Mouse (Mus musculus): ENCODE data around the gene Lamb2. TPM values are rescaled to one million over a fixed set of nuclear protein-coding genes. Genes with fewer than 3 reads are reported as not detected.

Gene Lamb2
- total and polyA plus RNA-seq, 3 experiments: 0.58 to 0.84 TPM; not detected in 1

GRCm38 (mm10) chr9:108439176-108439575 lies 40.4 kb upstream of the Lamb2 start:
- Histone ChIP-seq H3K79me2 (ENCODE audit: control insufficient read depth, insufficient read depth, low read length, poor library complexity) (no peaks in the 10 kb centered on the region), H3K4me1 (ENCODE audit: control insufficient read depth in 1 of 2, insufficient read depth in 2 of 2, low read length in 2 of 2) (peaks cover 3 to 4% of the 10 kb centered on the region in 2 experiments), H3K9ac (ENCODE audit: control insufficient read depth, low read depth, low read length, poor library complexity, severe bottlenecking) (no peak overlapping the region), H3K27me3 (ENCODE audit: control insufficient read depth in 1 of 2, insufficient read depth in 2 of 2, low read length in 2 of 2) (peaks cover 8% of the 10 kb centered on the region in 2 experiments), H3K4me3 (ENCODE audit: control insufficient read depth in 1 of 2, insufficient read depth in 1 of 2, low read depth in 2 of 2, low read length in 2 of 2) (no peak overlapping the region), H3K36me3 (ENCODE audit: control insufficient read depth in 1 of 2, insufficient read depth in 2 of 2, low read length in 2 of 2) (peaks cover 0 to 4% of the 10 kb centered on the region in 2 experiments; a peak in 2 of 4 replicates), H3K9me3 (replicated peaks; ENCODE audit: insufficient read depth, low read length) (no peaks in the 10 kb centered on the region), H3K27ac (ENCODE audit: control insufficient read depth, low read depth, low read length) (no peak overlapping the region)
- no peak for DNase-seq (ENCODE audit: low read depth, low spot score)
- TF ChIP-seq MAZ (IDR thresholded peaks at IDR 0.05; ENCODE audit: low read depth, low read length) (no peak), SIN3A (IDR thresholded peaks at IDR 0.05; ENCODE audit: low read length) (no peak), ZC3H11A (IDR thresholded peaks at IDR 0.05; ENCODE audit: low read depth, low read length) (no peak), TBP (IDR thresholded peaks at IDR 0.05; ENCODE audit: low read depth, low read length) (no peak), MEF2A (IDR thresholded peaks at IDR 0.05; ENCODE audit: extremely low read depth, insufficient replicate concordance, low read depth, low read length, poor library complexity, severe bottlenecking) (no peak), ELF1 (IDR thresholded peaks at IDR 0.05; ENCODE audit: low read depth, low read length) (no peak), ZKSCAN1 (IDR thresholded peaks at IDR 0.05; ENCODE audit: low read depth, low read length) (no peak), CHD2 (IDR thresholded peaks at IDR 0.05; ENCODE audit: low read length) (no peak), POLR2AphosphoS2 (IDR thresholded peaks at IDR 0.05; ENCODE audit: low read length) (no peak), MYC (IDR thresholded peaks at IDR 0.05; ENCODE audit: low read depth, low read length) (no peak), EP300 (IDR thresholded peaks at IDR 0.05; ENCODE audit: low read depth in 1 of 2, low read length in 2 of 2) (no peak), MYB (IDR thresholded peaks at IDR 0.05; ENCODE audit: low read depth, low read length) (no peak), ZNF384 (IDR thresholded peaks at IDR 0.05; ENCODE audit: low read depth, low read length) (no peak), MAX (IDR thresholded peaks at IDR 0.05; ENCODE audit: low read length) (no peak), GABPA (IDR thresholded peaks at IDR 0.05; ENCODE audit: low read depth, low read length) (no peak), MAFK (IDR thresholded peaks at IDR 0.05; ENCODE audit: borderline replicate concordance, low read depth, low read length) (no peak), ETS1 (IDR thresholded peaks at IDR 0.05; ENCODE audit: low read depth, low read length) (no peak), NRF1 (IDR thresholded peaks at IDR 0.05; ENCODE audit: insufficient read depth, low read depth, low read length, poor library complexity, severe bottlenecking) (no peak), SMC3 (IDR thresholded peaks at IDR 0.05; ENCODE audit: low read depth, low read length) (no peak)

- Histone ChIP-seq H3K4me1 (ENCODE audit: control insufficient read depth in 1 of 2, insufficient read depth in 2 of 2, low read length in 2 of 2) (peaks cover 5 to 10% of the 10 kb centered on the region in 2 experiments), H3K27ac (ENCODE audit: control insufficient read depth, low read depth, low read length) (no peak overlapping the region), H3K9ac (ENCODE audit: control insufficient read depth, low read depth, low read length, poor library complexity, severe bottlenecking) (no peak overlapping the region), H3K9me3 (replicated peaks; ENCODE audit: insufficient read depth, low read length) (no peaks in the 10 kb centered on the region), H3K79me2 (ENCODE audit: control insufficient read depth, insufficient read depth, low read length, poor library complexity) (no peaks in the 10 kb centered on the region), H3K27me3 (ENCODE audit: control insufficient read depth in 1 of 2, insufficient read depth in 2 of 2, low read length in 2 of 2) (peaks cover 8% of the 10 kb centered on the region in 2 experiments; a peak in 3 of 4 replicates), H3K4me3 (ENCODE audit: control insufficient read depth in 1 of 2, insufficient read depth in 1 of 2, low read depth in 2 of 2, low read length in 2 of 2) (no peak overlapping the region), H3K36me3 (ENCODE audit: control insufficient read depth in 1 of 2, insufficient read depth in 2 of 2, low read length in 2 of 2) (peaks cover 0 to 6% of the 10 kb centered on the region in 2 experiments; a peak in 2 of 4 replicates)
- DNase-seq (ENCODE audit: low read depth, low spot score): no peak
- TF ChIP-seq POLR2AphosphoS5 (IDR thresholded peaks at IDR 0.05; ENCODE audit: borderline replicate concordance, low read depth, low read length) (no peak), CTCF (IDR thresholded peaks at IDR 0.05 in 2 of 3, conservative IDR thresholded peaks at IDR 0.05 in 1 of 3; ENCODE audit: control insufficient read depth in 1 of 3, insufficient read depth in 1 of 3, low read depth in 2 of 3, low read length in 3 of 3, poor library complexity in 1 of 3, severe bottlenecking in 1 of 3) (no peak), USF2 (IDR thresholded peaks at IDR 0.05; ENCODE audit: borderline replicate concordance in 1 of 2, insufficient read depth in 1 of 2, low read depth in 1 of 2, low read length in 2 of 2) (no peak), E2F4 (IDR thresholded peaks at IDR 0.05; ENCODE audit: borderline replicate concordance, low read depth, low read length) (no peak), HCFC1 (IDR thresholded peaks at IDR 0.05; ENCODE audit: low read depth, low read length) (no peak), MAZ (IDR thresholded peaks at IDR 0.05; ENCODE audit: low read depth, low read length) (no peak), UBTF (IDR thresholded peaks at IDR 0.05; ENCODE audit: borderline replicate concordance, insufficient read depth, low read depth, low read length) (no peak), JUND (IDR thresholded peaks at IDR 0.05; ENCODE audit: low read depth, low read length) (no peak), POLR2AphosphoS2 (IDR thresholded peaks at IDR 0.05; ENCODE audit: low read length) (no peak), BHLHE40 (IDR thresholded peaks at IDR 0.05; ENCODE audit: borderline replicate concordance, low read depth, low read length) (no peak), EP300 (IDR thresholded peaks at IDR 0.05; ENCODE audit: low read depth in 1 of 2, low read length in 2 of 2) (no peak), MYC (IDR thresholded peaks at IDR 0.05; ENCODE audit: low read depth, low read length) (no peak), ZMIZ1 (IDR thresholded peaks at IDR 0.05; ENCODE audit: low read depth, low read length) (no peak), MAX (IDR thresholded peaks at IDR 0.05; ENCODE audit: low read length) (no peak), CHD1 (IDR thresholded peaks at IDR 0.05; ENCODE audit: low read depth, low read length) (no peak)
Observed at GRCm38 (mm10) chr9:108440485-108440884, 39.1 kb upstream of the Lamb2 start.

Measured in MEL (cell line).